Mouse (Mus musculus): ENCODE data around the gene Cfap54. TPM values are rescaled to one million over a fixed set of nuclear protein-coding genes. Genes with fewer than 3 reads are reported as not detected.

Gene Cfap54
- polyA plus RNA-seq, 1 experiment = 0.09 TPM

DNA sequence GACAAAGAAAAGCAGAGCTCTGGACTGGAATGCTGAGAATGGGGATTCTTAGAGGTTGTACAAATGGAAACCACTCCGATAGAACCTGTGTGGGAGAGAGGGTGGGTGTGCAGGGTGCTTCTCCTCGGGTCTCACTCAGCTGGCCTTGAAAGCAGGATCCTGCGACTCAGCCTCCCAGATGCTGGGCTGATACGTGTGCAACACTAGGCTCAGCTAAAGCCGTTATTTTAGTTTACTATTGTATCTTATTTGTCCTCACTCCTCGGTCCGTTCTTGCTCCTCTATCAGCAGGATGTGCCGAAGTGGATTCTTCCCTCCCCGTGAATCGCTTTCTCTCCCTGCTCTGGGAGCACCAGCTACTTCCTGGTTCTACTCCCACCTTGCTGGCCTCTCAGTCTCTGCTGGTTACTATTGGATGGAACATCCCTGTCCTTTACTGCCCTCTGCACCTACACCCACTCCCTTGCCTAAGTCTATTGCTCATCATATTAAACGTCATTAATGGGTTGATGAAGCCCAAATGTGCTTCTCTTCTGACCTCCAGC lies 3.4 kb downstream of the Cfap54 start:
- no peak for DNase-seq (ENCODE audit: low read depth in 1 of 2, low spot score in 2 of 2)
- TF ChIP-seq POLR2A (IDR thresholded peaks at IDR 0.05; ENCODE audit: low read depth, low read length) (no peak), CTCF (IDR thresholded peaks at IDR 0.05; ENCODE audit: extremely low read depth, insufficient read depth, insufficient read length, insufficient replicate concordance) (no peak)

DNA sequence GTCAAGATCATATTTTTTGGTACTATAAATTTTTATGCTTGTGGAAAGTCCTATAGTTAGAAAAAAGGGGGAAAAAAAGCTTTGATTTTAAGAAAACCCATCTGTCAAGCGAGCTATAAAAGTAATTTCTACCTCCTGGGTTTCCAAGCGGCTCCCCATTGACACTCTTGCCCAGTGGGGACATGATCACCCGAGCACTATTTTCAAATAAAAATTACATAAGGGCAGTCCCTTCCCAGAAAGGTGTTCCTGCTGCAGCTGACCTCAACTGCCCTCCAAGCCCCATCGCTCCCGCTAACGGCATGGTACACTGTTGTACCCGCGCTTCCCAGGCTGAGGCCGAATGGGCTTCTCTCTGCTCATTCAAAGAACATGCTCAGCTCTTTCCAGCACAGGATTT lies 5.0 kb downstream of the Cfap54 start:
- WGBS = 93% methylated on average over 9 of the region's 9 CpGs
- Histone ChIP-seq H3K4me1 (ENCODE audit: control insufficient read depth, insufficient read depth, insufficient read length) (peaks cover 6% of the 10 kb centered on the region; the same call in 1 of the 2 replicates), H3K27me3 (ENCODE audit: control insufficient read depth, insufficient read depth, low read length) (no peaks in the 10 kb centered on the region), H3K36me3 (ENCODE audit: control insufficient read depth, insufficient read depth, low read length) (no peaks in the 10 kb centered on the region), H3K4me3 (ENCODE audit: extremely low read depth, insufficient read depth, insufficient read length) (no peak overlapping the region), H3K27ac (ENCODE audit: insufficient read depth, low read length) (no peak overlapping the region)
- TF ChIP-seq POLR2A (IDR thresholded peaks at IDR 0.05; ENCODE audit: low read depth, low read length) (no peak), CTCF (IDR thresholded peaks at IDR 0.05; ENCODE audit: extremely low read depth, insufficient read depth, insufficient read length, insufficient replicate concordance) (no peak)
- no peak for DNase-seq (ENCODE audit: low read depth in 1 of 2, low spot score in 2 of 2)

More for the DNA sequence above, 3.4 kb downstream of the Cfap54 start:
- 88% methylated on average over 11 of the region's 11 CpGs for WGBS
- H3K36me3 ChIP-seq (ENCODE audit: control insufficient read depth, insufficient read depth, low read length) = no peaks in the 10 kb centered on the region
- peaks cover 6% of the 10 kb centered on the region; the same call in 1 of the 2 replicates for H3K4me1 ChIP-seq (ENCODE audit: control insufficient read depth, insufficient read depth, insufficient read length)
- no peak overlapping the region for H3K27ac ChIP-seq (ENCODE audit: insufficient read depth, low read length)
- no peaks in the 10 kb centered on the region for H3K27me3 ChIP-seq (ENCODE audit: control insufficient read depth, insufficient read depth, low read length)
- H3K4me3 ChIP-seq (ENCODE audit: extremely low read depth, insufficient read depth, insufficient read length) = no peak overlapping the region

DNA sequence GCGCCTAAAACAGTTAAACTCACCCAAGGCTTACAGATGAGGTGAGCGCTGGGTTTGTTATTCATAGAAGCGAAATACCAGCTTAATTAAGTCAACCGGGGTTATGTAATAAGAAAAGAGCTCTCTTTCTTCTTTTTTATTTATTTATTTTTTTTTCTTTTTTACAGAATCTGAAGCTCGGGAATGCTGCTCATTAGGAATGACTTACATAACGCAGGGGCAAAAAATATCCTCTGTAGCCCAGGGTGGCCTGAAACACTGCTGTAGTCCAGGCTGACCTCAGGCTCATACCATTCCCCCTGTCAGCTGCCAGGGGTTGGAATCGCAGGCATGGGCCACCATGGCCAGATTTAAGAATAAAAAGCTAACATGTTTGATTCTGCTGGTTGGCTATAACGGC lies 5.6 kb downstream of the Cfap54 start:
- Histone ChIP-seq H3K27me3 (ENCODE audit: control insufficient read depth, insufficient read depth, low read length) (no peaks in the 10 kb centered on the region), H3K4me3 (ENCODE audit: extremely low read depth, insufficient read depth, insufficient read length) (no peak overlapping the region), H3K4me1 (ENCODE audit: control insufficient read depth, insufficient read depth, insufficient read length) (0 out of 2 replicates have a peak, but pooled peaks cover under 1% of the 10 kb centered on the region), H3K27ac (ENCODE audit: insufficient read depth, low read length) (no peak overlapping the region), H3K36me3 (ENCODE audit: control insufficient read depth, insufficient read depth, low read length) (no peaks in the 10 kb centered on the region)
- no peak for DNase-seq (ENCODE audit: low read depth in 1 of 2, low spot score in 2 of 2)
- no peak for TF ChIP-seq CTCF (IDR thresholded peaks at IDR 0.05; ENCODE audit: extremely low read depth, insufficient read depth, insufficient read length, insufficient replicate concordance)
- TF ChIP-seq POLR2A (IDR thresholded peaks at IDR 0.05; ENCODE audit: low read depth, low read length) = no peak
- 89% methylated on average over 8 of the region's 8 CpGs for WGBS

- 93% methylated on average over 2 of the region's 2 CpGs for WGBS
- Histone ChIP-seq H3K4me3 (ENCODE audit: extremely low read depth, insufficient read depth, insufficient read length) (no peak overlapping the region), H3K27me3 (ENCODE audit: control insufficient read depth, insufficient read depth, low read length) (no peaks in the 10 kb centered on the region), H3K27ac (ENCODE audit: insufficient read depth, low read length) (no peak overlapping the region), H3K4me1 (ENCODE audit: control insufficient read depth, insufficient read depth, insufficient read length) (peaks cover 12% of the 10 kb centered on the region; the same call in 1 of the 2 replicates), H3K36me3 (ENCODE audit: control insufficient read depth, insufficient read depth, low read length) (no peaks in the 10 kb centered on the region)
- no peak for DNase-seq (ENCODE audit: low read depth in 1 of 2, low spot score in 2 of 2)
- TF ChIP-seq CTCF (IDR thresholded peaks at IDR 0.05; ENCODE audit: extremely low read depth, insufficient read depth, insufficient read length, insufficient replicate concordance) = no peak
- no peak for TF ChIP-seq POLR2A (IDR thresholded peaks at IDR 0.05; ENCODE audit: low read depth, low read length)
Observed at GRCm38 (mm10) chr10:93072769-93073168, 8.6 kb downstream of the Cfap54 start.

GRCm38 (mm10) chr10:93071753-93072152 lies 9.7 kb downstream of the Cfap54 start:
- 73% methylated on average over 3 of the region's 3 CpGs for WGBS
- no peak for DNase-seq (ENCODE audit: low read depth in 1 of 2, low spot score in 2 of 2)
- Histone ChIP-seq H3K27me3 (ENCODE audit: control insufficient read depth, insufficient read depth, low read length) (no peaks in the 10 kb centered on the region), H3K4me3 (ENCODE audit: extremely low read depth, insufficient read depth, insufficient read length) (no peak overlapping the region), H3K27ac (ENCODE audit: insufficient read depth, low read length) (no peak overlapping the region), H3K4me1 (ENCODE audit: control insufficient read depth, insufficient read depth, insufficient read length) (peaks cover 12% of the 10 kb centered on the region; the same call in 1 of the 2 replicates), H3K36me3 (ENCODE audit: control insufficient read depth, insufficient read depth, low read length) (no peaks in the 10 kb centered on the region)
- no peak for TF ChIP-seq CTCF (IDR thresholded peaks at IDR 0.05; ENCODE audit: extremely low read depth, insufficient read depth, insufficient read length, insufficient replicate concordance)
- no peak for TF ChIP-seq POLR2A (IDR thresholded peaks at IDR 0.05; ENCODE audit: low read depth, low read length)

DNA sequence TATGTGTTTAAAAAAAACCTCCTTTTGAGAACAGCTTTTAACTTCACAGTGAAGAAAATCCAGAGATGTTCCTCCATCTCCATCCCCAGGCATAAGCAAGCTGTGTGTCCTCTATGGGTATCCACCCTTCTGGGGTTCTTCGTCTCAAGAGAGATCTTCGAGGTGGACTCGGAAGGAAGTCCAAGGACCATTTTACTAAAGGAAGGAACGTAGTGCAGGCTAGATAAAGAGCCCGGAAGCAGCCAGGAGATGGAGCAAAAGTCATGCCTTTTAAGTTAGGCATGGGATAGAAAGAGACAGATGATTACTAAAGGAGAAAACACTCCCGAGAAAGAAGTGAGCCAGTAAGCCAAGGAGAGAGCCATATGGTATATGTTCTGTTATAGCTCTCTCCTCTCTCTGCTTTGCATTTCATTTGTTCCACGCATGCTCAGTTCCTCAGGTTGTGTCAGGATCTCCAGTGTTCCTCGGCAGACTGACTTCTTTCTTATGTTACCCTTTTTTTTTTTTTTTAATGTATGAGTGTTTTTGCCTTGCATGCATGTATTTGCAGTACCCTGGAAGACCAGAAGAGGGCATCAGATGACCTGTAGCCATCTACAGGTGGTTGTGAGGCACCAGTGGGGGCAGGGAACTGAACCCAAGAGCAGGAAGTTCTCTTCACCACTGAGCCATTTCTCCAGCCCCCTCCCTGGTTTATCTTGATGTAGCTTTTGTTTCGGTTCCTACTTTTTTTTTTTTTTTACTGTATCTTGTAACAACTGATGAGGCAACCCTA lies 11.1 kb downstream of the Cfap54 start:
- Histone ChIP-seq H3K36me3 (ENCODE audit: control insufficient read depth, insufficient read depth, low read length) (no peaks in the 10 kb centered on the region), H3K4me1 (ENCODE audit: control insufficient read depth, insufficient read depth, insufficient read length) (peaks cover 12% of the 10 kb centered on the region; the same call in 1 of the 2 replicates), H3K27me3 (ENCODE audit: control insufficient read depth, insufficient read depth, low read length) (no peaks in the 10 kb centered on the region), H3K27ac (ENCODE audit: insufficient read depth, low read length) (peak overlapping the region; percentile 31; the same call in 1 of the 2 replicates), H3K4me3 (ENCODE audit: extremely low read depth, insufficient read depth, insufficient read length) (no peak overlapping the region)
- WGBS = 28% methylated on average over 9 of the region's 9 CpGs
- TF ChIP-seq POLR2A (IDR thresholded peaks at IDR 0.05; ENCODE audit: low read depth, low read length) (no peak), CTCF (IDR thresholded peaks at IDR 0.05; ENCODE audit: extremely low read depth, insufficient read depth, insufficient read length, insufficient replicate concordance) (peak; percentile 62; the same call in 1 of the 2 replicates)
- DNase-seq (ENCODE audit: low read depth in 1 of 2, low spot score in 2 of 2) = peak; percentile 83 to 97

All from spleen, adult 2 months (tissue).